Mouse (Mus musculus): Measurements from ENCODE around the gene Msantd2. TPM values are rescaled to one million over a fixed set of nuclear protein-coding genes. Genes with fewer than 3 reads are reported as not detected.

Msantd2 gene
- total and polyA plus RNA-seq, 2 experiments from 2014 or later = 19.5 to 43.3 TPM

DNA sequence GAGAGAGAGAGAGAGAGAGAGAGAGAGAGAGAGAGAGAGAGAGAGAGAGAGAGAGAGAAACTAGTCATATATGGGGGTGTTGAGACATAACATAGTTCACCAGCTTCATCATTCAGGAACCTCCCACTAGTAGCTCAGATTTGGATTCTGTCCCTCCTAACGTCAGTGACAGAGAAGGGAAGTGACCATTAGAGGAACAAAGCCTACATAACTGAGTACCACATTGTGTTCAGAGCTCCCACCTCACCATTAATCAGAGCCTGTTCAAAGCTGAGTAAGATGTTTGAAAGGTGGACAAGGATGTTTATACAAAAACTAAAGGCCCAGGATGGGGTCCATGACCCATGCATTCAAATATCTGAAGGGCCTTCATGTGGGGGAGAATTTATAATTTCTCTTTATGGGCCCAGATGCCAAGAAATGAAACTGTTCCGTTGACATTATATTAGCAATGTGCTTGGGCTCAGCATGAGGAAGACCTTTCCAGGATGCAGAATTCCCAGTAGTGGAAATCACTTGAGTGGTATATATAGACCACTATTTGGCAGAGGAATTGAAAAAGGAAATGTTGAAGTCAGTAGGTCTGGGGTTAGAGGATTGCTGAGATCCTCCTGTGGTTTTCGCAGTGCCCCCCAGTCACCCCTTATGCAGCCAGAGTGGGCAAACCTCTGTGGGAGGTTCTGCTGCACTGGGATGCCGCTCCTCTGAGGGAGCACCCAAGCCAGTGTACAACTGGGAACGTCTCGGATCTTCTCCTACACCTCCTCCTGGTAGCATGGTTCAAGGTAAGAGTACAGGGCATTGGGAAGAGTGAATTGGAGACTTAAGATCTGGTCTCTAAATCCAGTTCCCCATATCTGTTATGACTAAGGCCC lies 51.8 kb downstream of the Msantd2 start:
- ATAC-seq = no peak
- H3K9me3 ChIP-seq (ENCODE audit: low read length) = no peaks in the 10 kb centered on the region
- WGBS = 86% methylated on average over 6 of the region's 6 CpGs
- H3K27ac ChIP-seq (ENCODE audit: low read depth, low read length) = no peak overlapping the region
- no peak overlapping the region for H3K4me2 ChIP-seq (ENCODE audit: low read depth)
- no peaks in the 10 kb centered on the region for H3K4me1 ChIP-seq (ENCODE audit: insufficient read depth)
- H3K4me3 ChIP-seq (ENCODE audit: low read depth, low read length) = no peak overlapping the region
- TF ChIP-seq CTCF (IDR thresholded peaks at IDR 0.05; ENCODE audit: low read depth) = no peak
- peaks cover 3% of the 10 kb centered on the region; the same call in 1 of the 2 replicates for H3K27me3 ChIP-seq (ENCODE audit: insufficient read depth, low read length)
- H3K36me3 ChIP-seq (ENCODE audit: insufficient read depth) = no peaks in the 10 kb centered on the region
- DNase-seq = no peak
- no peak overlapping the region for H3K9ac ChIP-seq

DNA sequence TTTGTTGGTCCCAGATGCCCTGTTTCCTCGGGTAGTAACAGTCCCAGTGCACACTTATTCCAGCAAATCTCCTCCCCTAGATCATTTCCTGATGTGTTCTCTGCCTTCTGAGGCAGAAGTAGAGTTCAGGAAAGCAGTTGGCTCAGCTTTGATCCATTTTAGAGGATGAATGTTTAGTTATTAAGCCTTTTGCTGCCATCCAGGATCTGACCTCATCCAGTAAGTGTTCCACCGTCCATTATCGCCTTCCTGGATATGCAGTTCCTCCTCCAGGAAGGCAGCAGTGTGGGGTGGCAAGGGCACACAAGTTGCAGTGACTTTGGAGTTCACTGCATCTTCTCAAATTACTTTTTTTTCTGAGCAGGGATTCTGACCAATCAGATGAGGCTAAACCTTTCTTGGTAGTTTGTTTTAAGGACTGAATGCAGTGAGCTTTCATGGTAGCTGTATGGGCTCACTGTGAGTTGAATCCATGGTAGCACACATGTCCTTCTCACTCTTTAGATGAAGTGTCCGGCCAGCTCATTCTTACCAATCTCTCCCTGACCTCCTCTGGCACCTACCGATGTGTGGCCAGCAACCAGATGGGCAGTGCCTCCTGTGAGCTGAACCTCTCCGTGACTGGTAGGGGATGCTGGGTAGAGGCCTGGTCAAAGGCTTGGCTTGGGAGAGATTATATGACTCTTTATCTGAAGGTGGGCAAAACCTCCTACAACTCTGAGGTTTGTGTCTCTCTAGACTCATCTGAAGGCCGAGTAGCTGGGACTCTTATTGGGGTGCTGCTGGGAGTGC lies 52.9 kb downstream of the Msantd2 start:
- Histone ChIP-seq H3K36me3 (ENCODE audit: insufficient read depth) (no peaks in the 10 kb centered on the region), H3K9me3 (ENCODE audit: low read length) (no peaks in the 10 kb centered on the region), H3K4me3 (ENCODE audit: low read depth, low read length) (no peak overlapping the region), H3K4me2 (ENCODE audit: low read depth) (no peak overlapping the region), H3K4me1 (ENCODE audit: insufficient read depth) (no peaks in the 10 kb centered on the region), H3K9ac (no peak overlapping the region), H3K27me3 (ENCODE audit: insufficient read depth, low read length) (peaks cover 9% of the 10 kb centered on the region; the same call in 1 of the 2 replicates), H3K27ac (ENCODE audit: low read depth, low read length) (no peak overlapping the region)
- WGBS = 76% methylated on average over 7 of the region's 7 CpGs
- DNase-seq = no peak
- no peak for TF ChIP-seq CTCF (IDR thresholded peaks at IDR 0.05; ENCODE audit: low read depth)
- no peak for ATAC-seq

DNA sequence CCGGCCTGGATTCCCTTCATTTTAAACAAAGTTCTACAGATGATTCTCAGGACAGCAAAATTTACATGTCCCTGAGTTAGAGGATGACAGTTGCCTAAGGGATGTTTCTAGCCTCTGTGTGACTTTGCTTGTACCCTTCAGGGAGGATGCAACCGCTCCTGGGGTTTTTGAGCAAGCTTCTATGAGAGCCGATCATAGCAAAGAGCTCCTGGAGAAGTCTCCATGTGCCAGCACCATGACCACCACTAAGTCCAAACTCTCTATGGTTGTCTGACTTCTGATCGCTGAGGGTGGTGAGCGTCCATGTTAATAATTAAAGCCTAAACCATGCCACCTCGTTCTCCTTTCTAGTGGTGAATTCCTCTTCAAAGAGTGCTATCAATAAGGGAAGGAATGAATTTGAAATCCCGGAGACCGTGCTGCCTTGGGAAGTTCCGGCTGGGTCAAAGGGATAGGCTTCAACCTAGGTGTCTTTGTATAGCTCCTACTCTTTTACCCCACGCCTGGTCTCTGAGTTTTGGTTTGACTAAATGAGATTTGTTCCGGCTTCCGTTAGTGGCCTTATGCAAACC lies 54.8 kb downstream of the Msantd2 start:
- Histone ChIP-seq H3K9me3 (ENCODE audit: low read length) (no peaks in the 10 kb centered on the region), H3K4me2 (ENCODE audit: low read depth) (peak overlapping the region; percentile 53), H3K36me3 (ENCODE audit: insufficient read depth) (no peaks in the 10 kb centered on the region), H3K27me3 (ENCODE audit: insufficient read depth, low read length) (peaks cover 9% of the 10 kb centered on the region; the same call in 1 of the 2 replicates), H3K27ac (ENCODE audit: low read depth, low read length) (no peak overlapping the region), H3K4me3 (ENCODE audit: low read depth, low read length) (no peak overlapping the region; the same call in 1 of the 2 replicates), H3K9ac (no peak overlapping the region), H3K4me1 (ENCODE audit: insufficient read depth) (no peaks in the 10 kb centered on the region)
- no peak for ATAC-seq
- 40% methylated on average over 12 of the region's 12 CpGs for WGBS
- TF ChIP-seq CTCF (IDR thresholded peaks at IDR 0.05; ENCODE audit: low read depth) = no peak
- no peak for DNase-seq

- ATAC-seq = peak; percentile 70
- Histone ChIP-seq H3K4me3 (ENCODE audit: low read depth, low read length) (peak overlapping the region; percentile 25), H3K4me1 (ENCODE audit: insufficient read depth) (no peaks in the 10 kb centered on the region), H3K27me3 (ENCODE audit: insufficient read depth, low read length) (peaks cover 9% of the 10 kb centered on the region; the same call in 1 of the 2 replicates), H3K4me2 (ENCODE audit: low read depth) (peak overlapping the region; percentile 53), H3K9me3 (ENCODE audit: low read length) (no peaks in the 10 kb centered on the region), H3K36me3 (ENCODE audit: insufficient read depth) (no peaks in the 10 kb centered on the region), H3K9ac (peak overlapping the region; percentile 22; the same call in 1 of the 2 replicates), H3K27ac (ENCODE audit: low read depth, low read length) (no peak overlapping the region)
- DNase-seq = peak; percentile 83
- TF ChIP-seq CTCF (IDR thresholded peaks at IDR 0.05; ENCODE audit: low read depth) = peak; percentile 79
- 3% methylated on average over 29 of the region's 29 CpGs for WGBS
Observed at GRCm38 (mm10) chr9:37544447-37545165, 55.5 kb downstream of the Msantd2 start.

GRCm38 (mm10) chr9:37545166-37545610 lies 56.1 kb downstream of the Msantd2 start:
- WGBS = 14% methylated on average over 17 of the region's 17 CpGs
- ATAC-seq (peak; percentile 46), DNase-seq (no peak)
- peaks cover 9% of the 10 kb centered on the region; the same call in 1 of the 2 replicates for H3K27me3 ChIP-seq (ENCODE audit: insufficient read depth, low read length)
- H3K4me1 ChIP-seq (ENCODE audit: insufficient read depth) = no peaks in the 10 kb centered on the region
- no peaks in the 10 kb centered on the region for H3K9me3 ChIP-seq (ENCODE audit: low read length)
- H3K9ac ChIP-seq = 0 out of 2 replicates have a peak overlapping the region, but pooled peaks have one; percentile 22
- H3K27ac ChIP-seq (ENCODE audit: low read depth, low read length) = no peak overlapping the region
- no peaks in the 10 kb centered on the region for H3K36me3 ChIP-seq (ENCODE audit: insufficient read depth)
- TF ChIP-seq CTCF (IDR thresholded peaks at IDR 0.05; ENCODE audit: low read depth) = no peak
- peak overlapping the region; percentile 53 for H3K4me2 ChIP-seq (ENCODE audit: low read depth)
- peak overlapping the region; percentile 25 for H3K4me3 ChIP-seq (ENCODE audit: low read depth, low read length)

- Histone ChIP-seq H3K9ac (no peak overlapping the region), H3K9me3 (ENCODE audit: low read length) (no peaks in the 10 kb centered on the region), H3K36me3 (ENCODE audit: insufficient read depth) (no peaks in the 10 kb centered on the region), H3K27me3 (ENCODE audit: insufficient read depth, low read length) (peaks cover 14% of the 10 kb centered on the region; the same call in 1 of the 2 replicates), H3K27ac (ENCODE audit: low read depth, low read length) (no peak overlapping the region), H3K4me3 (ENCODE audit: low read depth, low read length) (no peak overlapping the region), H3K4me2 (ENCODE audit: low read depth) (no peak overlapping the region), H3K4me1 (ENCODE audit: insufficient read depth) (no peaks in the 10 kb centered on the region)
- WGBS = 28% methylated on average over 27 of the region's 27 CpGs
- TF ChIP-seq CTCF (IDR thresholded peaks at IDR 0.05; ENCODE audit: low read depth) = no peak
- DNase-seq (no peak), ATAC-seq (no peak)
Observed at GRCm38 (mm10) chr9:37545847-37546452, 56.8 kb downstream of the Msantd2 start.

Data from forebrain, postnatal 0 days (tissue).